Mouse (Mus musculus): ENCODE measurements around the gene Cyp11a1. TPM values are rescaled to one million over a fixed set of nuclear protein-coding genes. Genes with fewer than 3 reads are reported as not detected.

The Cyp11a1 gene
- polyA plus RNA-seq, 1 experiment: 0.04 TPM

GRCm38 (mm10) chr9:58029635-58030034, 23.4 kb downstream of the Cyp11a1 start:
- Histone ChIP-seq H3K36me3 (ENCODE audit: control insufficient read depth) (no peaks in the 10 kb centered on the region), H3K9me3 (ENCODE audit: control insufficient read depth, low read length) (no peaks in the 10 kb centered on the region), H3K4me3 (replicated peaks) (no peak overlapping the region), H3K4me1 (ENCODE audit: control insufficient read depth) (no peaks in the 10 kb centered on the region), H3K27me3 (ENCODE audit: control insufficient read depth) (no peaks in the 10 kb centered on the region)
- TF ChIP-seq GATA1 (IDR thresholded peaks at IDR 0.05; ENCODE audit: low read length) (no peak), TAL1 (IDR thresholded peaks at IDR 0.05; ENCODE audit: low read length) (no peak)

- H3K27me3 ChIP-seq (ENCODE audit: control insufficient read depth): peaks cover 3% of the 10 kb centered on the region; the same call in 1 of the 2 replicates
- H3K4me3 ChIP-seq (replicated peaks): no peak overlapping the region
- H3K4me1 ChIP-seq (ENCODE audit: control insufficient read depth): no peaks in the 10 kb centered on the region
- H3K36me3 ChIP-seq (ENCODE audit: control insufficient read depth): no peaks in the 10 kb centered on the region
- no peaks in the 10 kb centered on the region for H3K9me3 ChIP-seq (ENCODE audit: control insufficient read depth, low read length)
- TF ChIP-seq TAL1 (IDR thresholded peaks at IDR 0.05; ENCODE audit: low read length): no peak
- no peak for TF ChIP-seq GATA1 (IDR thresholded peaks at IDR 0.05; ENCODE audit: low read length)
These were observed 25.7 kb downstream of the Cyp11a1 start for GRCm38 (mm10) chr9:58031895-58032294.

GRCm38 (mm10) chr9:58035519-58035918, 29.3 kb downstream of the Cyp11a1 start:
- H3K4me3 ChIP-seq (replicated peaks): no peak overlapping the region
- TF ChIP-seq TAL1 (IDR thresholded peaks at IDR 0.05; ENCODE audit: low read length): no peak
- TF ChIP-seq GATA1 (IDR thresholded peaks at IDR 0.05; ENCODE audit: low read length): no peak
- peaks cover 8% of the 10 kb centered on the region; the same call in 1 of the 2 replicates for H3K27me3 ChIP-seq (ENCODE audit: control insufficient read depth)
- H3K9me3 ChIP-seq (ENCODE audit: control insufficient read depth, low read length): no peaks in the 10 kb centered on the region
- H3K4me1 ChIP-seq (ENCODE audit: control insufficient read depth): no peaks in the 10 kb centered on the region
- no peaks in the 10 kb centered on the region for H3K36me3 ChIP-seq (ENCODE audit: control insufficient read depth)

- no peaks in the 10 kb centered on the region for H3K36me3 ChIP-seq (ENCODE audit: control insufficient read depth)
- H3K9me3 ChIP-seq (ENCODE audit: control insufficient read depth, low read length): no peaks in the 10 kb centered on the region
- TF ChIP-seq GATA1 (IDR thresholded peaks at IDR 0.05; ENCODE audit: low read length) (no peak), TAL1 (IDR thresholded peaks at IDR 0.05; ENCODE audit: low read length) (no peak)
- peaks cover 8% of the 10 kb centered on the region; the same call in 1 of the 2 replicates for H3K27me3 ChIP-seq (ENCODE audit: control insufficient read depth)
- H3K4me1 ChIP-seq (ENCODE audit: control insufficient read depth): no peaks in the 10 kb centered on the region
- H3K4me3 ChIP-seq (replicated peaks): no peak overlapping the region
These were observed 29.9 kb downstream of the Cyp11a1 start for GRCm38 (mm10) chr9:58035951-58036698.

DNA sequence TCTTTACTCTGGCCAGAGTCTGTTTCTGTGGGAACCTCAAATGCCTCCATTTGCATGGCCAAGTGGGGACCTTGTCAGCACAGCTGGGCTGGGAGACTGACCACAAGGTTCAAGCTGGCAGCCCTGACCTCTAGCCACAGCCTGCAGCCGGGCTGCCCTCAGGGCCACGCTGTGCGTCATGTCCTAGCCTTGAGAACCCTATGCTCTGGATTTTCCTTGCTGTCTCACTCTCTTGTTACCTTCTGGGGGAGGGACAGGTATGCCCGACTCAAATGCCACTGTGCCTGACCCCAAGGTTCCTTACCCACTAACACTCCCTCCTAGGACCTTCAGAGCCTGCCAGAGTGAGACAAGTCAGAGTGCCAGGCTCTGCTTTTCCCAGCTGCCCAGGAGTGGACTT, 30.8 kb downstream of the Cyp11a1 start:
- Histone ChIP-seq H3K9me3 (ENCODE audit: control insufficient read depth, low read length) (no peaks in the 10 kb centered on the region), H3K4me3 (replicated peaks) (no peak overlapping the region), H3K36me3 (ENCODE audit: control insufficient read depth) (no peaks in the 10 kb centered on the region), H3K27me3 (ENCODE audit: control insufficient read depth) (peaks cover 8% of the 10 kb centered on the region; the same call in 1 of the 2 replicates), H3K4me1 (ENCODE audit: control insufficient read depth) (no peaks in the 10 kb centered on the region)
- TF ChIP-seq TAL1 (IDR thresholded peaks at IDR 0.05; ENCODE audit: low read length): no peak

- no peak for TF ChIP-seq TAL1 (IDR thresholded peaks at IDR 0.05; ENCODE audit: low read length)
- no peak for TF ChIP-seq GATA1 (IDR thresholded peaks at IDR 0.05; ENCODE audit: low read length)
- Histone ChIP-seq H3K4me3 (replicated peaks) (no peak overlapping the region), H3K36me3 (ENCODE audit: control insufficient read depth) (no peaks in the 10 kb centered on the region), H3K27me3 (ENCODE audit: control insufficient read depth) (peaks cover 8% of the 10 kb centered on the region; the same call in 1 of the 2 replicates), H3K4me1 (ENCODE audit: control insufficient read depth) (no peaks in the 10 kb centered on the region), H3K9me3 (ENCODE audit: control insufficient read depth, low read length) (no peaks in the 10 kb centered on the region)
These were observed 32.4 kb downstream of the Cyp11a1 start for GRCm38 (mm10) chr9:58038500-58039168.

- no peak for TF ChIP-seq TAL1 (IDR thresholded peaks at IDR 0.05; ENCODE audit: low read length)
- TF ChIP-seq GATA1 (IDR thresholded peaks at IDR 0.05; ENCODE audit: low read length): no peak
- Histone ChIP-seq H3K27me3 (ENCODE audit: control insufficient read depth) (peaks cover 8% of the 10 kb centered on the region; the same call in 1 of the 2 replicates), H3K9me3 (ENCODE audit: control insufficient read depth, low read length) (no peaks in the 10 kb centered on the region), H3K4me1 (ENCODE audit: control insufficient read depth) (no peaks in the 10 kb centered on the region), H3K36me3 (ENCODE audit: control insufficient read depth) (no peaks in the 10 kb centered on the region), H3K4me3 (replicated peaks) (no peak overlapping the region)
These were observed 34.8 kb downstream of the Cyp11a1 start for GRCm38 (mm10) chr9:58040977-58041376.

- Histone ChIP-seq H3K4me3 (replicated peaks) (no peak overlapping the region), H3K27me3 (ENCODE audit: control insufficient read depth) (peaks cover 3% of the 10 kb centered on the region; the same call in 1 of the 2 replicates), H3K4me1 (ENCODE audit: control insufficient read depth) (no peaks in the 10 kb centered on the region), H3K9me3 (ENCODE audit: control insufficient read depth, low read length) (no peaks in the 10 kb centered on the region), H3K36me3 (ENCODE audit: control insufficient read depth) (no peaks in the 10 kb centered on the region)
- TF ChIP-seq TAL1 (IDR thresholded peaks at IDR 0.05; ENCODE audit: low read length): no peak
- no peak for TF ChIP-seq GATA1 (IDR thresholded peaks at IDR 0.05; ENCODE audit: low read length)
These were observed 36.2 kb downstream of the Cyp11a1 start for GRCm38 (mm10) chr9:58042391-58042790.

DNA sequence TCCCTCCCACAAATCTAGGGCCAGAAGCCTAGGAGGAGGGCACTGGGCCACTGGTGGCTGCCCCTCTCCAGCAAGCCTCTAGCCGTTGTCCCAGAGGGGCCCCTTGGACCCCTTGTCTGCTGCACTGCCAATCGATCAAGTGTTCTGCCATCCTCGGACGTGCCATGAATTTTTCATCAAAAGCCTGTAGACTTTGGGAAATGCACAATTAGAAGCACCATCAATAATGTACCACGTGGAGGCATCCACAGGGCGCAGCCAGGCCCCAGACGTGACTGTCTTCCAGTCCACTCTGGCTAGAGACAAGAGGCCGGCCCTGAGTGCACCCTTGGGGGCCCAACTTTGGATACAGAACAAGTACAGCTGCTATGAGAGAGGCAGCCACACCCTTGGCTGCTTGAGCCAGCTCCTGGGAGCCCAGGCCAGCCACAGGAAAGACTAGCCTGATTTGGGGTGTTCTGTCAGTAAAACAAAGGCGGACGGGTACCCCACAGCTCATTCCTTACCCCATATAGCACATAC, 37.3 kb downstream of the Cyp11a1 start:
- Histone ChIP-seq H3K9me3 (ENCODE audit: control insufficient read depth, low read length) (no peaks in the 10 kb centered on the region), H3K36me3 (ENCODE audit: control insufficient read depth) (no peaks in the 10 kb centered on the region), H3K4me3 (replicated peaks) (no peak overlapping the region), H3K27me3 (ENCODE audit: control insufficient read depth) (peaks cover 4% of the 10 kb centered on the region; the same call in 1 of the 2 replicates), H3K4me1 (ENCODE audit: control insufficient read depth) (no peaks in the 10 kb centered on the region)
- TF ChIP-seq TAL1 (IDR thresholded peaks at IDR 0.05; ENCODE audit: low read length): no peak
- no peak for TF ChIP-seq GATA1 (IDR thresholded peaks at IDR 0.05; ENCODE audit: low read length)

Measured in erythroblast, embryonic 14.5 days (primary cell).